Mouse (Mus musculus): ENCODE data around the gene Rab10.

Gene Rab10

GRCm38 (mm10) chr12:3235646-3236161 is 74.1 kb downstream of the Rab10 start:
- DNase-seq: peak; percentile 95 to 96

GRCm38 (mm10) chr12:3235124-3235631 is 74.6 kb downstream of the Rab10 start:
- peak; percentile 92 to 97 for DNase-seq

- DNase-seq: no peak
Measured at GRCm38 (mm10) chr12:3234061-3234460, 75.7 kb downstream of the Rab10 start.

- DNase-seq: no peak
Measured at GRCm38 (mm10) chr12:3223352-3223751, 86.4 kb downstream of the Rab10 start.

- DNase-seq: peak in 1 of 2 experiments; percentile 5
Measured at GRCm38 (mm10) chr12:3210181-3210580, 99.6 kb downstream of the Rab10 start.

GRCm38 (mm10) chr12:3209163-3209562 is 100.6 kb downstream of the Rab10 start:
- no peak for DNase-seq

All from kidney, postnatal 25 days (tissue).